Mouse (Mus musculus) liver, postnatal 0 days (tissue): ENCODE results near the gene 4930544D05Rik. TPM values are rescaled to one million over a fixed set of nuclear protein-coding genes. Genes with fewer than 3 reads are reported as not detected.
A peak's percentile ranks its signal among the peaks of the same experiment; 100 is the strongest.

ENCODE experiments used
- ATAC-seq: fragments of 200-750 bp; cut with Nextera tagmentation; 2 replicates; pipeline ENCODE4 v1.8.0; 2017; ENCODE audit warnings: mild to moderate bottlenecking, moderate library complexity
- DNase-seq: peaks from one replicate; pipeline ENCODE4 v3.0.0-alpha.2; 2016
- H3K27ac ChIP-seq: fragments of 300-500 bp; sonication (generic); 2 replicates; pipeline ENCODE4 v1.5.1; 2014; ENCODE audit warnings: antibody characterized with exemption, moderate library complexity, mild to moderate bottlenecking, low read depth
- H3K27me3 ChIP-seq: fragments of 300-500 bp; sonication (generic); 2 replicates; pipeline ENCODE4 v1.6.1; 2014; ENCODE audit warnings: low read length, control low read depth, mixed read lengths; ENCODE audit not compliant: insufficient read depth
- H3K36me3 ChIP-seq: fragments of 300-500 bp; sonication (generic); replicated peaks from 2 replicates; pipeline ENCODE4 v1.6.1; 2014; ENCODE audit warnings: mild to moderate bottlenecking, control low read depth, low read length, moderate library complexity, mixed read lengths; ENCODE audit not compliant: insufficient read depth
- H3K4me1 ChIP-seq: fragments of 300-500 bp; sonication (generic); 2 replicates; pipeline ENCODE4 v1.6.1; 2014; ENCODE audit warnings: antibody characterized with exemption, mild to moderate bottlenecking, control low read depth; ENCODE audit not compliant: insufficient read depth
- H3K4me2 ChIP-seq: fragments of 300-500 bp; sonication (generic); 2 replicates; pipeline ENCODE4 v1.6.1; 2014; ENCODE audit warnings: low read depth, mild to moderate bottlenecking, low read length, moderate library complexity, mixed read lengths
- H3K4me3 ChIP-seq: fragments of 300-500 bp; sonication (generic); 2 replicates; pipeline ENCODE4 v1.5.1; 2014; ENCODE audit warnings: low read depth, low read length
- H3K9ac ChIP-seq: fragments of 300-500 bp; sonication (generic); replicated peaks from 2 replicates; pipeline ENCODE4 v1.6.1; 2014; ENCODE audit warnings: mild to moderate bottlenecking, moderate library complexity
- H3K9me3 ChIP-seq: fragments of 300-500 bp; sonication (generic); 2 replicates; pipeline ENCODE4 v1.6.1; 2016; ENCODE audit warnings: mild to moderate bottlenecking, control low read depth, low read length, mixed read lengths
- CTCF ChIP-seq: sonication (generic); IDR thresholded peaks from 2 replicates; pipeline ENCODE4 v1.5.1; 2016; ENCODE audit warnings: antibody characterized with exemption, low read depth
- EP300 ChIP-seq: IDR thresholded peaks from 2 replicates; pipeline ENCODE4 v1.6.1; 2016; ENCODE audit warnings: antibody characterized with exemption, low read depth, mild to moderate bottlenecking
- WGBS: fragments of 180-500 bp; shearing (Covaris S2); extraction: QIAGEN DNeasy Blood & Tissue Kit; methylation state at CpG from one replicate; pipeline ENCODE4 v1.1.7; 2014; ENCODE audit not compliant: insufficient replicate concordance; 5-methylcytosine and 5-hydroxymethylcytosine counted together
- polyA plus RNA-seq: library from polyadenylated mRNA; unstranded; fragments of >200 nt; fragmentation: Nextera tagmentation; extraction: Ambion mirVana; gene quantifications from 2 replicates; pipeline ENCODE4 v1.2.1, GENCODE M21; 2015

The 4930544D05Rik gene
- polyA plus RNA-seq, 1 experiment from 2014 or later, result not detected

GRCm38 (mm10) chr11:70639976-70640375 is 24.3 kb downstream of the 4930544D05Rik start:
- 74% methylated on average over 8 of the region's 8 CpGs for WGBS
- no peaks in the 10 kb centered on the region for H3K9me3 ChIP-seq
- DNase-seq (no peak), ATAC-seq (no peak)
- H3K9ac ChIP-seq, result no peak overlapping the region
- TF ChIP-seq EP300 (no peak), CTCF (no peak)
- no peak overlapping the region; the same call in 1 of the 2 replicates for H3K4me2 ChIP-seq
- H3K4me1 ChIP-seq, result peaks cover 23% of the 10 kb centered on the region
- H3K4me3 ChIP-seq, result no peak overlapping the region
- H3K36me3 ChIP-seq, result peaks cover 12% of the 10 kb centered on the region
- H3K27me3 ChIP-seq, result no peaks in the 10 kb centered on the region
- no peak overlapping the region for H3K27ac ChIP-seq

- WGBS, result 68% methylated on average over 7 of the region's 7 CpGs
- ATAC-seq (no peak), DNase-seq (no peak)
- Histone ChIP-seq H3K27me3 (no peaks in the 10 kb centered on the region), H3K4me1 (peaks cover 32% of the 10 kb centered on the region), H3K36me3 (peaks cover 17% of the 10 kb centered on the region), H3K4me3 (no peak overlapping the region), H3K4me2 (no peak overlapping the region), H3K9me3 (no peaks in the 10 kb centered on the region), H3K9ac (no peak overlapping the region), H3K27ac (no peak overlapping the region)
- no peak for TF ChIP-seq EP300
- no peak for TF ChIP-seq CTCF
Observed at GRCm38 (mm10) chr11:70641241-70641640, 25.6 kb downstream of the 4930544D05Rik start.

GRCm38 (mm10) chr11:70643051-70643450 is 27.4 kb downstream of the 4930544D05Rik start:
- H3K4me3 ChIP-seq, result no peak overlapping the region
- peaks cover 17% of the 10 kb centered on the region for H3K36me3 ChIP-seq
- WGBS, result 86% methylated on average over 6 of the region's 6 CpGs
- no peaks in the 10 kb centered on the region for H3K9me3 ChIP-seq
- no peak for ATAC-seq
- no peak overlapping the region for H3K9ac ChIP-seq
- H3K4me1 ChIP-seq, result peaks cover 35% of the 10 kb centered on the region
- H3K4me2 ChIP-seq, result no peak overlapping the region
- DNase-seq, result no peak
- no peaks in the 10 kb centered on the region for H3K27me3 ChIP-seq
- TF ChIP-seq EP300 (no peak), CTCF (no peak)
- no peak overlapping the region for H3K27ac ChIP-seq

GRCm38 (mm10) chr11:70644564-70645103 is 29.0 kb downstream of the 4930544D05Rik start:
- WGBS, result 89% methylated on average over 8 of the region's 8 CpGs
- no peak for TF ChIP-seq CTCF
- no peak for TF ChIP-seq EP300

GRCm38 (mm10) chr11:70645461-70646258 is 30.0 kb downstream of the 4930544D05Rik start:
- peak overlapping the region; percentile 74 for H3K4me3 ChIP-seq
- DNase-seq, result no peak
- H3K4me2 ChIP-seq, result peak overlapping the region; percentile 96
- peak overlapping the region; percentile 86 for H3K9ac ChIP-seq
- no peaks in the 10 kb centered on the region for H3K9me3 ChIP-seq
- no peaks in the 10 kb centered on the region for H3K27me3 ChIP-seq
- WGBS, result 81% methylated on average over 12 of the region's 12 CpGs
- peaks cover 35% of the 10 kb centered on the region for H3K36me3 ChIP-seq
- no peak for TF ChIP-seq EP300
- no peak for TF ChIP-seq CTCF
- H3K27ac ChIP-seq, result peak overlapping the region; percentile 93
- ATAC-seq, result no peak
- peaks cover 38% of the 10 kb centered on the region for H3K4me1 ChIP-seq

More at GRCm38 (mm10) chr11:70644564-70645103, 29.0 kb downstream of the 4930544D05Rik start:
- H3K9me3 ChIP-seq, result no peaks in the 10 kb centered on the region
- H3K4me1 ChIP-seq, result peaks cover 34% of the 10 kb centered on the region
- DNase-seq (no peak), ATAC-seq (no peak)
- H3K4me2 ChIP-seq, result no peak overlapping the region
- no peak overlapping the region for H3K27ac ChIP-seq
- peaks cover 24% of the 10 kb centered on the region for H3K36me3 ChIP-seq
- no peaks in the 10 kb centered on the region for H3K27me3 ChIP-seq
- no peak overlapping the region for H3K9ac ChIP-seq
- H3K4me3 ChIP-seq, result no peak overlapping the region

- TF ChIP-seq EP300 (no peak), CTCF (no peak)
- H3K27me3 ChIP-seq, result no peaks in the 10 kb centered on the region
- H3K4me3 ChIP-seq, result peak overlapping the region; percentile 74
- peaks cover 39% of the 10 kb centered on the region for H3K4me1 ChIP-seq
- DNase-seq (no peak), ATAC-seq (no peak)
- peaks cover 40% of the 10 kb centered on the region for H3K36me3 ChIP-seq
- WGBS, result 16% methylated on average over 3 of the region's 3 CpGs
- H3K9ac ChIP-seq, result peak overlapping the region; percentile 86
- peak overlapping the region; percentile 96 for H3K4me2 ChIP-seq
- no peaks in the 10 kb centered on the region for H3K9me3 ChIP-seq
- H3K27ac ChIP-seq, result peak overlapping the region; percentile 93
Observed at GRCm38 (mm10) chr11:70646259-70646555, 30.6 kb downstream of the 4930544D05Rik start.
